Mouse (Mus musculus) embryonic facial prominence, embryonic 12.5 days (tissue): ENCODE data around the gene Il1f9. TPM values are rescaled to one million over a fixed set of nuclear protein-coding genes. Genes with fewer than 3 reads are reported as not detected.
"Not testable (repeated sequence)": the region's sequence is repeated elsewhere in the genome, so short reads cannot be mapped to it uniquely, and the experiment has no call there.

Source experiments
- ATAC-seq: fragments of 200-750 bp; cut with Nextera tagmentation; 2 replicates; pipeline ENCODE4 v1.8.0; 2017; ENCODE audit not compliant: insufficient number of reproducible peaks, insufficient read depth, low FRiP score, low TSS enrichment
- H3K27ac ChIP-seq: fragments of 300-500 bp; sonication (generic); 2 replicates; pipeline ENCODE4 v1.5.1; 2016; ENCODE audit warnings: mild to moderate bottlenecking
- H3K27me3 ChIP-seq: fragments of 300-500 bp; sonication (generic); 2 replicates; pipeline ENCODE4 v1.6.1; 2016; ENCODE audit warnings: mild to moderate bottlenecking, moderate library complexity
- H3K36me3 ChIP-seq: fragments of 300-500 bp; sonication (generic); 2 replicates; pipeline ENCODE4 v1.6.1; 2016; ENCODE audit warnings: mild to moderate bottlenecking
- H3K4me1 ChIP-seq: fragments of 300-500 bp; sonication (generic); 2 replicates; pipeline ENCODE4 v1.6.1; 2016
- H3K4me2 ChIP-seq: fragments of 300-500 bp; sonication (generic); replicated peaks from 2 replicates; pipeline ENCODE4 v1.6.1; 2016; ENCODE audit warnings: mild to moderate bottlenecking, moderate library complexity
- H3K4me3 ChIP-seq: fragments of 300-500 bp; sonication (generic); 2 replicates; pipeline ENCODE4 v1.5.1; 2016; ENCODE audit warnings: mild to moderate bottlenecking
- H3K9ac ChIP-seq: fragments of 300-500 bp; sonication (generic); 2 replicates; pipeline ENCODE4 v1.6.1; 2016; ENCODE audit warnings: mild to moderate bottlenecking, moderate library complexity
- H3K9me3 ChIP-seq: fragments of 300-500 bp; sonication (generic); 2 replicates; pipeline ENCODE4 v1.6.1; 2016; ENCODE audit warnings: mild to moderate bottlenecking, moderate library complexity
- WGBS: fragments of 180-500 bp; shearing (Covaris S2); methylation state at CpG from one replicate; pipeline ENCODE4 v1.1.7; 2016; 5-methylcytosine and 5-hydroxymethylcytosine counted together
- polyA plus RNA-seq: library from polyadenylated mRNA; unstranded; fragments of >200 nt; fragmentation: Nextera tagmentation; extraction: Ambion mirVana; gene quantifications from 2 replicates; pipeline ENCODE4 v1.2.1, GENCODE M21; 2016

Gene Il1f9
- polyA plus RNA-seq: not detected in 2 replicates

DNA sequence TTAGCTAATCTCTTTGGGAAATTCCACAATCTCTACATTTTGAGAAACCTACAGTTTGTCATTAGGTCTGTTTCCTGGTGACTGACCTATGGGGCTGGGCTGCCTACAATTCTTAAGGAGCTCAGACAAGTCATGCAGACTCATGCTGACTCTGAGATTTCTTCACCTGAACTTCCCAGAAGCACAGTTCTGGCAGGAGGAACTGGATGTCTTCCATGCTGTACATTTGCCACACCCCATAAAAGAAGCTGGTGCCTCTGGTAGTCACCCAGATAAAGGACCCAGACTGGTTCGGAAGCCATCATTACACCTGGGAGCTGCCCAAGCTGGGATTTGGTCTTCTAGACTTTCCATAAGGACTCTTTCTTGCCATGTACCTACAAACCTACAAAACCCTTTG lies at the start of gene Il1f9:
Gene Il1f9 (plus strand): TSS at position 301 of the 400 bp plus-strand sequence.
- Histone ChIP-seq H3K36me3 (no peaks in the 10 kb centered on the region), H3K4me1 (no peaks in the 10 kb centered on the region), H3K27ac (no peak within 1 kb of the TSS), H3K9me3 (no peaks in the 10 kb centered on the region), H3K27me3 (no peaks in the 10 kb centered on the region), H3K9ac (no peak within 1 kb of the TSS), H3K4me3 (no peak within 1 kb of the TSS), H3K4me2 (no peak within 1 kb of the TSS)
- 90% methylated on average over 1 of the region's 1 CpGs for WGBS
- ATAC-seq: no peak

- Histone ChIP-seq H3K9me3 (no peaks in the 10 kb centered on the region), H3K4me3 (no peak within 1 kb of the TSS), H3K27ac (no peak within 1 kb of the TSS), H3K27me3 (no peaks in the 10 kb centered on the region), H3K36me3 (no peaks in the 10 kb centered on the region), H3K4me1 (no peaks in the 10 kb centered on the region), H3K9ac (no peak within 1 kb of the TSS), H3K4me2 (no peak within 1 kb of the TSS)
- ATAC-seq: no peak
- WGBS: 90% methylated on average over 2 of the region's 2 CpGs
Measured at GRCm38 (mm10) chr2:24152861-24153260, 33.4 kb upstream of the Il1f9 start, which contains the start of gene Il1f8. Gene Il1f8, plus strand, starts transcription at chr2:24153161.

GRCm38 (mm10) chr2:24181683-24182331 lies 4.5 kb upstream of the Il1f9 start:
- WGBS: 15% methylated on average over 14 of the region's 14 CpGs
- not testable (repeated sequence) for H3K4me1 ChIP-seq, H3K27me3 ChIP-seq, H3K27ac ChIP-seq, H3K9ac ChIP-seq, H3K9me3 ChIP-seq, H3K36me3 ChIP-seq, H3K4me3 ChIP-seq
- peak; percentile 47; the same call in 1 of the 2 replicates for ATAC-seq
- peak overlapping the region; percentile 39 for H3K4me2 ChIP-seq

DNA sequence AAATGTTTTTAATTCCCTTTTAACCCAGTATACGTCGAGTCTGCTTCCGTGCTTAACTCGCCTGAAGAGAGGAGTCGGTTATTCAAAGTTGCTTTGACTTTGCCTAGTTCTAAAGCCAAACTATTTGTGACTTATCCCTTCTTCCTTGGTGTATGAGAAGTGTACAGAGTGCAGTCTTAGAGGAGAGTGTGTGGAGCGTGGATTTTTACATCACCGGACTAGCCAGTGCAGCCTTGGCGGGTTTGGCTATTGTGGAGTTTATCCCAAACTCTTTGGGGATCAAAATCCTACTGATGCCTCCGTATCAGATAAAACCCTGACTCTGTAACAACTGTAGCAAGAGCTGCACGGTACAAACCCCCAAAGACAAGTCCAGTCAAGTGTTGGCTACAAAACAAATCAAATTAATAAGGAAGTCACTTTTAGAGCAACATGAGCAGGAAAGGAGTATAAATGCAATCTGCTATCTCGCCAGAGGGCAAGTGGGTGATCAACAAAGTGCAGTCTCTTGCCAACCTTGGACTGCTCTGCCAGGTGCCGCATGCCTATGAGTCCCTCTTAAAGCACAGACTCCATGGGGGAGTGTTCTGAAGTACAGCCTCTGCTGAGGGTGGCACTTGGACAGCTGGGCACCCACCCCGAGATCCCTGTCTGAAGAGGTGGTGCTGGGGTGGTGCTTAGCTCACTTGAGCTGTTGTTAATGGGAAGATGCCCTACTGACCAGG lies 3.7 kb upstream of the Il1f9 start:
- 60% methylated on average over 13 of the region's 13 CpGs for WGBS
- H3K4me3 ChIP-seq, H3K27me3 ChIP-seq, H3K27ac ChIP-seq, ATAC-seq, H3K36me3 ChIP-seq, H3K4me1 ChIP-seq, H3K9me3 ChIP-seq, H3K9ac ChIP-seq: not testable (repeated sequence)
- peak overlapping the region; percentile 39 for H3K4me2 ChIP-seq

- not testable (repeated sequence) for H3K4me1 ChIP-seq, H3K27ac ChIP-seq, H3K36me3 ChIP-seq, H3K27me3 ChIP-seq, H3K9ac ChIP-seq, ATAC-seq, H3K4me3 ChIP-seq, H3K9me3 ChIP-seq, H3K4me2 ChIP-seq
Measured at GRCm38 (mm10) chr2:24184092-24184491, 2.2 kb upstream of the Il1f9 start.

DNA sequence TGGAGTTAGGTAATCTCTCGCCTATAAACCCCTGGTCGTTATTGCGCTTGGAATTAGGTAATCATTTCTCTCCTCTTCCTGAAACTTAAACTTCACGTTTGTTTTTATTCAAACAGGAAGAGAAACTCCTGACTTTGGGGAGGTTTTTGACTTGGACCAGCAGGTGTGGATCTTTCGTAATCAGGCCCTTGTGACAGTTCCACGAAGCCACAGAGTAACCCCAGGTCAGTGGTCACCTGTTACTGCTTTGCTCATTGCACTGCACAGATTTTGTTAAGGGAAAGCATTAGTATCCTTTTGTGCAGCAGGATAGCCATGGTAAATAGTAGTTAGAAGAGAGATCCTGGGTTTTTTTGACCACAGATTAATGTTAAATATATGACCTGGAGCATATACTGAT lies 1.3 kb downstream of the Il1f9 start:
- no peak overlapping the region for H3K27ac ChIP-seq
- no peak overlapping the region for H3K4me3 ChIP-seq
- H3K36me3 ChIP-seq: no peaks in the 10 kb centered on the region
- 74% methylated on average over 6 of the region's 6 CpGs for WGBS
- ATAC-seq: no peak
- H3K9ac ChIP-seq: no peak overlapping the region
- no peaks in the 10 kb centered on the region for H3K27me3 ChIP-seq
- H3K9me3 ChIP-seq: no peaks in the 10 kb centered on the region
- no peaks in the 10 kb centered on the region for H3K4me1 ChIP-seq
- no peak overlapping the region for H3K4me2 ChIP-seq

- Histone ChIP-seq H3K9me3 (no peaks in the 10 kb centered on the region), H3K4me3 (no peak overlapping the region), H3K4me1 (no peaks in the 10 kb centered on the region), H3K27ac (no peak overlapping the region), H3K27me3 (no peaks in the 10 kb centered on the region), H3K4me2 (no peak overlapping the region), H3K36me3 (no peaks in the 10 kb centered on the region), H3K9ac (no peak overlapping the region)
- 59% methylated on average over 1 of the region's 1 CpGs for WGBS
- no peak for ATAC-seq
Measured at GRCm38 (mm10) chr2:24188189-24188588, 1.9 kb downstream of the Il1f9 start.

GRCm38 (mm10) chr2:24215118-24215517 lies 28.8 kb downstream of the Il1f9 start, which contains the start of gene Il1f6:
Gene Il1f6, plus strand, starts transcription at chr2:24215418.
- Histone ChIP-seq H3K4me1 (no peaks in the 10 kb centered on the region), H3K9ac (no peak within 1 kb of the TSS), H3K27ac (no peak within 1 kb of the TSS), H3K27me3 (no peaks in the 10 kb centered on the region), H3K4me2 (no peak within 1 kb of the TSS), H3K4me3 (no peak within 1 kb of the TSS), H3K9me3 (no peaks in the 10 kb centered on the region), H3K36me3 (no peaks in the 10 kb centered on the region)
- WGBS: 65% methylated on average over 2 of the region's 2 CpGs
- no peak for ATAC-seq

DNA sequence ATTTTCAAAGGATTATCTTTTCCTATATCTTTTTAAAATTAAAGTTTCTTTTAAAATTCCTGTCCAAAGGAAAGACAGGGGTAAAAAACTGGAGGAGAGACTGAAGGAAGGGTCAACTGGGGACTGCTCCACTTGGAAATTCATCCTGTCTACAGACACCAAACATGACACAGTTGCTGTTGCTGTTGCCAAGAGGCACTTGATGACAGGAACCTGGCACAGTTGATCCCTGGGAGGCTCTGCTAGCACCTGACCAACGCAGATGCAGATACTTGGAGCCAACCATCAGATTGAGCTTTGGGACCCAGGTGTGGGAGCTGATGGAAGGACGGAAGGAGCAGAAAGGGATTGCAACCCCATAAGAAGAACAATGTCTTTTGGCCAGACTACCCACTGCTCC lies 40.9 kb downstream of the Il1f9 start:
- no peak overlapping the region for H3K27ac ChIP-seq
- no peak overlapping the region for H3K9ac ChIP-seq
- WGBS: 79% methylated on average over 2 of the region's 2 CpGs
- no peak overlapping the region for H3K4me3 ChIP-seq
- no peak overlapping the region for H3K4me2 ChIP-seq
- H3K9me3 ChIP-seq: no peaks in the 10 kb centered on the region
- H3K36me3 ChIP-seq: no peaks in the 10 kb centered on the region
- no peak for ATAC-seq
- H3K27me3 ChIP-seq: no peaks in the 10 kb centered on the region
- H3K4me1 ChIP-seq: no peaks in the 10 kb centered on the region

Other genes with a start within 250 kb of the Il1f9 start
- gene Hnmt, start 137.1 kb upstream of the Il1f9 start, polyA plus RNA-seq: 1.3 and 1.8 TPM in 2 replicates
- gene Tbpl2, start 89.9 kb upstream of the Il1f9 start, polyA plus RNA-seq: not detected in 2 replicates
- not detected in 2 replicates for gene Il1f8, start 33.3 kb upstream of the Il1f9 start, polyA plus RNA-seq
- gene Il1f6, start 28.9 kb downstream of the Il1f9 start, polyA plus RNA-seq: not detected in 2 replicates
- not detected in 2 replicates for gene Il1f5, start 90.5 kb downstream of the Il1f9 start, polyA plus RNA-seq
- gene Il1f10, start 104.7 kb downstream of the Il1f9 start, polyA plus RNA-seq: not detected in 2 replicates
- gene Il1rn, start 150.4 kb downstream of the Il1f9 start, polyA plus RNA-seq: not detected in 2 replicates
- 0.93 and 2.1 TPM in 2 replicates for gene Psd4, start 181.1 kb downstream of the Il1f9 start, polyA plus RNA-seq